Mouse (Mus musculus) C2C12 (cell line): ENCODE results near the gene Pex7. TPM values are rescaled to one million over a fixed set of nuclear protein-coding genes. Genes with fewer than 3 reads are reported as not detected.

Source experiments
- H3K27me3 ChIP-seq: one replicate; pipeline ENCODE4 v1.6.1; 2011; ENCODE audit not compliant: control insufficient read depth, insufficient read depth, insufficient read length
- H3K36me3 ChIP-seq: one replicate; pipeline ENCODE4 v1.6.1; 2011; ENCODE audit not compliant: control insufficient read depth, insufficient read depth
- H3K4me3 ChIP-seq: one replicate; pipeline ENCODE4 v1.5.1; 2011; ENCODE audit warnings: mild to moderate bottlenecking, control low read depth; ENCODE audit not compliant: poor library complexity, insufficient read depth, severe bottlenecking
- H3K79me2 ChIP-seq: one replicate; pipeline ENCODE4 v1.6.1; 2011; ENCODE audit not compliant: control insufficient read depth, insufficient read depth
- H3K79me3 ChIP-seq: one replicate; pipeline ENCODE4 v1.6.1; 2011; ENCODE audit warnings: low read depth, control low read depth
- H3ac ChIP-seq: one replicate; pipeline ENCODE3; 2011; ENCODE audit warnings: low read depth; ENCODE audit not compliant: control insufficient read depth, insufficient read length
- CEBPB ChIP-seq: IDR thresholded peaks from one replicate; pipeline ENCODE4 v1.6.1; 2011; ENCODE audit warnings: low read depth, mild to moderate bottlenecking, control low read depth, moderate library complexity
- CTCF ChIP-seq: IDR thresholded peaks from one replicate; pipeline ENCODE4 v1.5.1; 2011; ENCODE audit not compliant: control insufficient read depth, insufficient read depth, insufficient read length
- FOSL1 ChIP-seq: IDR thresholded peaks from one replicate; pipeline ENCODE4 v1.8.0; 2011; ENCODE audit warnings: mild to moderate bottlenecking, low read length; ENCODE audit not compliant: poor library complexity, insufficient read depth, severe bottlenecking
- MAX ChIP-seq: IDR thresholded peaks from one replicate; pipeline ENCODE4 v1.6.1; 2011; ENCODE audit warnings: mild to moderate bottlenecking, control low read depth
- MYOD1 ChIP-seq: IDR thresholded peaks from one replicate; pipeline ENCODE4 v1.6.1; 2011; ENCODE audit warnings: low read depth; ENCODE audit not compliant: control insufficient read depth, insufficient read length
- MYOG ChIP-seq: IDR thresholded peaks from one replicate; pipeline ENCODE4 v1.6.1; 2011; ENCODE audit not compliant: control insufficient read depth, insufficient read length; ENCODE audit errors: extremely low read depth
- USF1 ChIP-seq: IDR thresholded peaks from one replicate; pipeline ENCODE4 v1.6.1; 2011; ENCODE audit warnings: low read depth, mild to moderate bottlenecking, control low read depth, moderate library complexity
- polyA plus RNA-seq: library from polyadenylated mRNA; unstranded; fragments of >200 nt; fragmentation: generic; extraction: Trizol; gene quantifications from one replicate; pipeline ENCODE4 v1.2.1, GENCODE M21; 2012; ENCODE audit warnings: missing spikeins

Pex7 gene
- polyA plus RNA-seq, 1 experiment: 5.0 TPM

GRCm38 (mm10) chr10:19853609-19854008, 53.9 kb downstream of the Pex7 start:
- Histone ChIP-seq H3K4me3 (no peak overlapping the region), H3K79me3 (no peaks in the 10 kb centered on the region), H3K36me3 (no peaks in the 10 kb centered on the region), H3K79me2 (no peaks in the 10 kb centered on the region), H3K27me3 (peaks cover 40% of the 10 kb centered on the region), H3ac (no peak overlapping the region)
- TF ChIP-seq MYOD1 (no peak), FOSL1 (no peak), CTCF (no peak), CEBPB (no peak), MAX (no peak), USF1 (no peak), MYOG (no peak)

- Histone ChIP-seq H3K79me3 (no peaks in the 10 kb centered on the region), H3K27me3 (peaks cover 40% of the 10 kb centered on the region), H3K4me3 (no peak overlapping the region), H3K36me3 (no peaks in the 10 kb centered on the region), H3K79me2 (no peaks in the 10 kb centered on the region), H3ac (no peak overlapping the region)
- TF ChIP-seq CTCF (no peak), CEBPB (no peak), MYOD1 (no peak), MAX (no peak), MYOG (no peak), USF1 (no peak), FOSL1 (no peak)
These were observed 54.7 kb downstream of the Pex7 start for GRCm38 (mm10) chr10:19852776-19853175.

GRCm38 (mm10) chr10:19850998-19851691, 56.3 kb downstream of the Pex7 start, which contains the start of gene Slc35d3:
Gene Slc35d3 (minus strand): TSS chr10:19851459.
- H3ac ChIP-seq: no peak within 1 kb of the TSS
- H3K27me3 ChIP-seq: peaks cover 40% of the 10 kb centered on the region
- no peaks in the 10 kb centered on the region for H3K79me3 ChIP-seq
- H3K36me3 ChIP-seq: no peaks in the 10 kb centered on the region
- no peak for TF ChIP-seq USF1
- no peak for TF ChIP-seq MYOG
- no peak for TF ChIP-seq FOSL1
- no peak for TF ChIP-seq CEBPB
- no peak for TF ChIP-seq CTCF
- TF ChIP-seq MAX: no peak
- TF ChIP-seq MYOD1: no peak
- H3K4me3 ChIP-seq: no peak within 1 kb of the TSS
- H3K79me2 ChIP-seq: no peaks in the 10 kb centered on the region

- no peaks in the 10 kb centered on the region for H3K79me2 ChIP-seq
- no peak overlapping the region for H3ac ChIP-seq
- H3K4me3 ChIP-seq: no peak overlapping the region
- H3K36me3 ChIP-seq: no peaks in the 10 kb centered on the region
- peaks cover 45% of the 10 kb centered on the region for H3K27me3 ChIP-seq
- no peak for TF ChIP-seq CEBPB
- no peak for TF ChIP-seq USF1
- TF ChIP-seq MYOG: no peak
- TF ChIP-seq FOSL1: no peak
- no peak for TF ChIP-seq MYOD1
- no peaks in the 10 kb centered on the region for H3K79me3 ChIP-seq
These were observed 56.9 kb downstream of the Pex7 start for GRCm38 (mm10) chr10:19850544-19850997.

GRCm38 (mm10) chr10:19849771-19850365, 57.6 kb downstream of the Pex7 start:
- H3ac ChIP-seq: no peak overlapping the region
- no peaks in the 10 kb centered on the region for H3K79me2 ChIP-seq
- TF ChIP-seq USF1 (no peak), MYOD1 (no peak), CEBPB (no peak), MAX (no peak), MYOG (no peak), FOSL1 (no peak), CTCF (no peak)
- peaks cover 46% of the 10 kb centered on the region for H3K27me3 ChIP-seq
- no peaks in the 10 kb centered on the region for H3K79me3 ChIP-seq
- H3K36me3 ChIP-seq: no peaks in the 10 kb centered on the region
- no peak overlapping the region for H3K4me3 ChIP-seq
